Mouse (Mus musculus) fat pad, adult 2 months (tissue): ENCODE measurements around the gene Doc2b.

Source experiments
- DNase-seq: peaks from one replicate; pipeline ENCODE4 v3.0.0-alpha.2; 2011; ENCODE audit warnings: low read depth, low spot score; ENCODE audit errors: extremely low read depth

The Doc2b gene

GRCm38 (mm10) chr11:75796029-75796445, at the start of gene Doc2b:
Doc2b (minus strand) TSS chr11:75796049.
- no peak for DNase-seq

GRCm38 (mm10) chr11:75842904-75843619, 47.2 kb upstream of the Doc2b start:
- no peak for DNase-seq

DNA sequence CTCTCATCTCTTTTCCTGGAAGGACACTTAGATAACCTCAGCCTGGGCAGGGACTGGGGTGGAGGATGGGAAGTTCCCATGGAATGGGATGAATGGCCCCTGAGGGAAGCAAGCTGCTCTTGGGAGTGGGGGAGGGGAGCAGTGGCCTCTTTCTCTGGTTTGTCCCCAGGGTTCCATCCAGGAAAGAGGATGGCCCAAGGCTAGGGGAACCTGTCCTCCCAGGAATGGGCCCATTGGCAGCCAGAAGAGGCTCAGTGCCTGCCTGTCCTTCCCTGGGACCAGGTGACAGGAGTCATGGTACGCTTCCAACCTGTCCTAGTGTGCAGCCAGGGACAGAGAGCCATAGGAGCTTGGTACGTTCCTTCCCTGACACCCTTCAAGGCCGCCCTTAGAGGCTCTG, 45.7 kb upstream of the Doc2b start:
- no peak for DNase-seq

- no peak for DNase-seq
Observed at GRCm38 (mm10) chr11:75839536-75840430, 43.9 kb upstream of the Doc2b start.

DNA sequence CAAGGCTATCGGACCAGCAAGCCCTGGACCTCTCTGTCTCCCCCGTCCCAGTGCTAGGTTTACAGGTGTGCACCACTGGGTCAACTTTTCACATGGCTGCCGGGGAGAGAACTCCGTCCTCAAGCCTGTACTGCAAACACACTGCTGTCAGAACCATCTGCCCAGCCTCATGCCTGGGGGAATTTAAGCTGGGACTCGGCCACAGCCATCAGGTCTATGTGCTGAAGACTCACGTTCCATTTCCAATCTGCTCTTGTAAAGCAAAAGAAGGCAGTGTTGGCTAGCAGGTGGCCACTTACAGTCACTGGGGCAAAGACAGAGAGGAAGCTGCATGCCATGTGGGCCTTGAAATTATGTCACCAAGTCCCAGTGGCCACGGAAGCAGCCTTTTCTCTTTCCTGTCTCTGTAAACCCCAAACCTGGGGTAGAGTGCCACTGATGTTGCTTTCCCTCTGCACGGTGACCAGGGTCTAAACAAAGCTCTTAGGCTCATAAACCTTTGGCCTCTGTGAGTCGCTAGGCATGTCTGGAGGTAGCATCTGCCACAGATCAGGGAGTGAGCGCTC, 43.1 kb upstream of the Doc2b start:
- no peak for DNase-seq

DNA sequence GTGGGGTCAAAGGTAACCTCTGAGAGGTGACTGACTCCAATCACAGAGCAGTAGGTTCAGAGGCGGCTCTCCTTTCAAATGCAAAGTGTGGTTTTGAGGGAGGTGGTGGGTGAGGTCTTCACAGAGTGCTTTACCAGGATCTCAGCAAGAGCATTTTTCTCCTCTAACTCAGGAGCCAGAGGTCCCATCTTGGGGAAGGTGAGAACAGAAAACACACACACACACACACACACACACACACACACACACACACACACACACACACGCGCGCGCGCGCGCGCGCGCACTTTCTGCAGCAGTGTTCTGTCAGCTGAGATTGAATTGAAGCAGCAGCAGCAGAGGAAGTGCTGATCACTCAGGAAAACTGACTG, 40.4 kb upstream of the Doc2b start:
- DNase-seq: no peak

DNA sequence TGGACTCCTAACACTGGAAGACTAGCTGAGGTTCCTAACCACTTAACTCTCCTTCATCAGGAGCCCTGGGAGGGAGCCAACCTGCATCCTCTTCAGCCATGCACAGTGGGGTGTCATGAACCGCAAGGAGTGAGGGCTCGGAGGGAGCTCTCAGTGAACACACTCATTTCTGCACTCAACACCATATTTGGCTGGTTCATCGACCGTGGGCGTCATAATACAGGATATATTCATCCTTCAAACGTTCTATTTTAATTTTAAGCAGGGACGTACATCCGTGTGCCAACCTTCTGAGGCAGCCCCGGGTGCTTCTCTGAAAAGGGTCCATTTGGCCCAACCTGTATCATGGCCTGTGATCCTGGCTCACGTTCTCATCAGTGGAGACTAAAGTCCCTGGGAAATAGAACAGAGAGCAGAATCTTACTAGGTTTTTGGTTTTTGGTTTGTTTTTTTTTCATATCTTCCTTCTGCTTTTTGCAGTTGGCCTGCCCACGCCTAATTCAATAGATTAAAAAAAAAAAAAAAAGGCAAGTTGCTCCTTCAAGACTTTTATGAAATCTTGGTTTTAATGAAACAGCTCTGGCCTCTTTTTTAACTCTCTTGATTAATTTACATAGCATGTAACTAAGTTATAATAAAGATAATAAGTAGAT, 39.9 kb upstream of the Doc2b start:
- no peak for DNase-seq

DNA sequence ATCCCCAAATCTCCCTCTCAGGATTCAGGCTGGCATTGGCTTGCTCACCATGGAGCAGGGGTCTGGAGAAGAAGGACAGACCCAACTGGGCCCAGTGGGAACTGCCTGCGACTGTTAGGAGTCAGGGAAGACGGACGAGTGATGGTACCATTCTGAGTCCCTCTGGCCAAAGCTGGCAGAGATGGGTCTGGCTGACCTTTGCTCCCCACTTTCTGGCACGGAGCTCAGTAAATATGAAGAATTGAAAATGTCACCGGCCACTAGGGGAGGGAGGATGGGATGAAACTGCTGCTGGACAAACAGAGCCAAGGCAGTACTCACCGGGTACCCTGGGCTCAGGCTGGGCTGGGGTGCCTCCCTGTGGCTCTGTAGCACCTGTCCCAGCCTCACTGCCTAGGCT, 37.2 kb upstream of the Doc2b start:
- DNase-seq: no peak

GRCm38 (mm10) chr11:75830386-75830785, 34.5 kb upstream of the Doc2b start:
- DNase-seq: no peak

- no peak for DNase-seq
Observed at GRCm38 (mm10) chr11:75827414-75827813, 31.6 kb upstream of the Doc2b start.

DNA sequence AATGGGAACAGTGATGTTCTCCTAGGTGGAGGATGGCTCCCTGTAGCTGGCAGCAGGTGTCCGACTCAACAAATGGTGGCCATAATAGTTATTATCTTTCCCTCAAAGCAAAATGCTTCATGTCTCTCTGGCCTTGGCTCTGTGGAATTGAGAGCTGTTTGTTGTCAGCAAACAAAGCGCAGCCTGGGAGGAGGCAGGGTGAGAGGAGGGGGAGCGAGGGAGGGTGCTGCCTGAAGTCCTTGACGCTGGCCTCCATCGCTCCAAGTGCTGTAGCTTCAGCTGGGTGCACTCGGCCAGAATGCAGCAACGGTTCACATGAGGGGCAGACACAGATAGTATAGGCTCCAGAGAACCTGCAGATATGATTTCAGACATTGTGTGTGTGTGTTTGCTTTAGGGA, 27.7 kb upstream of the Doc2b start:
- no peak for DNase-seq

- DNase-seq: no peak
Observed at GRCm38 (mm10) chr11:75813085-75813484, 17.2 kb upstream of the Doc2b start.

DNA sequence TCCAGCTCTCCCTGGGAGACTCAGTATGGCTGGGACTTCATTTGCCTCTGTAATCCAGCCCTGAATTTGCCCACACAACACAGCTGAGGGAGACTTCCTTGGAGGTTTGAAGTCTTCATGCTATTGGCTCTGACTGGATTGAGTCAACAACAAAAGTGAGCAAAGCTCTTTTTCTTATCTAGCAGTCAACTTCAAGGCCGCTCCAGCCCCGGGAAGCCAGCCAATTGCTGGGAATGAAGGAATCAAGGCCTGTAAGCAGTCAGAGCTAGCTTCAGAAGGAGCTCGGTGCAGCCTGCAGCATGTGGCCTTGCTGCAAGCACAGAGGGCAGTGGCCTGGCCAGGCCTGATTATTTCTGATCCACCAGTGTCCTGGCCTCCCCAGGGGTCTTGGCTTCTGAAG, 16.1 kb upstream of the Doc2b start:
- DNase-seq: no peak

- DNase-seq: no peak
Observed at GRCm38 (mm10) chr11:75810526-75810925, 14.7 kb upstream of the Doc2b start.

DNA sequence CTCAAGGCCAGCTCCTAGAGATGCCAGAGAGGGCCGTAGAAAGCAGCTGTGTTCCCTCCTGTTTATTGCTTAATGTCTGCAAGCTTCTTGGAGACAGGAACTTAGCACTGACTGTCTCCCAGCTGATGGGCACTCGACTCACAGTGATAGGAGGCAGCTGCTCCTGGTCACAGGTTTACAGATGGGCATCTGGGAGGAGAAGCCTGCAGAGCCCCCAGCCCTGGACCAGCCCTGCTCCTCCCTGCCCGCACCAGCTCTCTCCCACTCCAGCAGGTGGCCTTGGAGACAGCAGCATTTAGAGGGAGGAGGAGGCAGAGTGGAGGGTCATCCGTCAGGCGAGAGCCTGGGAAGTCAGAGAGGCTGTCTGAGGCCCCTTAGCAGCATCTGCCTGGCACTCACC, 11.6 kb upstream of the Doc2b start:
- no peak for DNase-seq

GRCm38 (mm10) chr11:75801771-75802550, 6.1 kb upstream of the Doc2b start:
- no peak for DNase-seq

GRCm38 (mm10) chr11:75801369-75801768, 5.5 kb upstream of the Doc2b start:
- no peak for DNase-seq

- DNase-seq: no peak
Observed at GRCm38 (mm10) chr11:75796536-75797246, 842 bp upstream of the Doc2b start.

DNA sequence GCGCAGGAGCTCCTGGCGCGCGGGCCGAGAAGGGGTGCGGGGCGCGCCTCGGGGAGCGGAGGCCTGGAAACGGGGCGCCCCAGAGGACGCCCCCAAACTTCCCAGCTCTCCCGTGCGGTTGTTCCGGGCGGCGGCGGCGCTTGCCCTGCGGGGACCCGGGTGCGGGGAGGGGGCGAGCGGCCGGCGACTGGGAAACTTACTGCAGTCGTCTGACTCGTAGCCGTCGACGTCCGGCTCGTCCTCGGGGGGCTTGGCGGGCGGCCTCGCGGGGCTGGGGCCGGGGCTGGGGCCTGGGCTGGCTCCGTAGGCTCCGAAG, 570 bp downstream of the Doc2b start:
- no peak for DNase-seq

DNA sequence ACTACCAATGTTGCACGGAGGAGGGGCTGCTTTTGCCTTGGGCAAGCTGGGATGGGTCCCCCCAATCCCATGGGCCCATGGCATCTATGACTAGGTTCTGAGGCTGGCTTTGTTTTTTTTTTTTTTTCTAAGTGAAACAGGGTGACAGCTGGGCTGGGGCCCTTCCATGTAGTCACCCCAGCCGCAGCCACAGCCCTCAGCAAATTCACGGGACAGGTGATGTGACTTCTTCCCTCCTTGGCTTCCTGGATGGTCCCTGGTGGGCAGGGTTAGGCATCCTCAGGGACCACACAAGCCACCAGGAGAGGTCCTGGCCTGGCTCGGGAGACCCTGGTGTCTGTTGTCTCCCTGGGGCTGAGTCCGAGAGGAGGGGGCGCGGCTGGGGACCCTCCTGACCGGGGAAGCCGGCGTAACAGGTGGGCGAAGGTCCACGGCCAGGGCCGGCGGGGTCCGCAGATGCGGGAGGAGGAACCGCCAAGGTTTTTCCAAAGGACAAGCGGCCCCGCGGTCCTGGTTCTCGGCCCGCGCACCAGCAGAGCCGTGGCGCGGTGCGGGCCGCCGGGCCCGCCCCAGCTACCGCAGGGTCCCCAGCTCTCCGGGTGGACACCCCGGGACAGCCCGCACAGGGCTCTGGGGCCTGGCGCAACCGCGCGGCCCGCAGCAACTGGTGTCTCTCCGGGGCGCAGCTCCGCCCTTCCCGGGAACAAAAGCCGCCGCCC, 1.1 kb downstream of the Doc2b start:
- no peak for DNase-seq
